Mouse (Mus musculus) E14TG2a.4 (cell line): ENCODE results near the gene Zfyve28.

Experiments used
- H3K27me3 ChIP-seq: 2 replicates; pipeline ENCODE4 v1.6.1; 2014; ENCODE audit warnings: low read length, control low read depth; ENCODE audit not compliant: insufficient read depth
- H3K36me3 ChIP-seq: 2 replicates; pipeline ENCODE4 v1.6.1; 2014; ENCODE audit warnings: low read length, control low read depth; ENCODE audit not compliant: insufficient read depth
- H3K4me1 ChIP-seq: replicated peaks from 2 replicates; pipeline ENCODE4 v1.6.1; 2014; ENCODE audit warnings: low read depth, low read length, control low read depth
- H3K4me3 ChIP-seq: replicated peaks from 2 replicates; pipeline ENCODE4 v1.5.1; 2014; ENCODE audit warnings: mild to moderate bottlenecking, low read length
- H3K9me3 ChIP-seq: 2 replicates; pipeline ENCODE4 v1.6.1; 2014; ENCODE audit warnings: low read length, control low read depth
- CTCF ChIP-seq: conservative IDR thresholded peaks from 2 replicates; pipeline ENCODE4 v1.5.1; 2014; ENCODE audit warnings: low read length
- NANOG ChIP-seq: IDR thresholded peaks from 2 replicates; pipeline ENCODE4 v1.6.1; 2014; ENCODE audit warnings: borderline replicate concordance, low read length, mixed read lengths
- POU5F1 ChIP-seq: IDR thresholded peaks from 2 replicates; pipeline ENCODE4 v1.6.1; 2014; ENCODE audit warnings: low read length, borderline replicate concordance

The Zfyve28 gene

DNA sequence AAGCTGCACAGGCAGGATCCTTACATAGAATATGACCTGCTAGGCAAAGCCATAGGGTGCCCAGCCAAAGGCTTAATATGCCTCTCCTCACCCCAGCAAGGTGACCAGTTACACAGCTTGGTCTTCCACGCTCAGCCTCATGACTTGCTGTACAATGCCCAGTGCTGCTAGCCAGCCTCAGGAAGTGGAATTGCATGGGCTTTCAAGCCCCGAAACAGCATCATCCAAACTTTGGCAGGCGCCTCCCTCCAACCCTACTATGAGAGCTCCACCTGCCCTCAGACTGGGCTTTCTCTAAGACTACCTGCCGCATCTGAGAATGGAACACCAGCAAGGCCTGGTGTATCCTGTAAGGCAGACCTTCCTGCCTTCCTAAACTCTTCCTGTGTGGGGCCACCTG, 110.4 kb downstream of the Zfyve28 start:
- Histone ChIP-seq H3K4me1 (peaks cover 38% of the 10 kb centered on the region), H3K36me3 (no peaks in the 10 kb centered on the region), H3K9me3 (peaks cover 12% of the 10 kb centered on the region), H3K27me3 (no peaks in the 10 kb centered on the region), H3K4me3 (no peak overlapping the region)
- TF ChIP-seq NANOG, result no peak
- no peak for TF ChIP-seq CTCF
- no peak for TF ChIP-seq POU5F1

DNA sequence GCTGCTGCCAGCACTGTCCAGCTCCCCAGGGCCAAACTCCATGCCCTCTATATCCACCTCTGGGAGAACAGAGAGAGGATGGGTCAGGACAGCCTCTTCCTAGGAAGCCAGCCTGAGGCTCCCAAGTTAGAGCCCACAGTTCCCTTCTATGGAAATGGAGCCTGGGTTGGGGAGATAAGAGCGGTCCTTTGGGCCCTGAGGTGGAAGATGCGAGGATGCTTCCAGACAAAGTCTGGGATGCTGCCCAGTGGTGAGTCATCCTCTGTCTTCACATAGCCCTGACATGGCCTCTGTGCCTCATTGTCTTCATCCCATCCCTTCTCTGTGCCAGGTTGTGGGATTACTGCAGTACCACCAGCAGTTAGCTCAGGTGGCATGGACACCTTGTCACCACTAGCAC, 111.2 kb downstream of the Zfyve28 start:
- peaks cover 40% of the 10 kb centered on the region for H3K4me1 ChIP-seq
- no peak for TF ChIP-seq CTCF
- TF ChIP-seq POU5F1, result no peak
- TF ChIP-seq NANOG, result no peak
- no peaks in the 10 kb centered on the region for H3K36me3 ChIP-seq
- H3K9me3 ChIP-seq, result peaks cover 12% of the 10 kb centered on the region
- no peaks in the 10 kb centered on the region for H3K27me3 ChIP-seq
- H3K4me3 ChIP-seq, result no peak overlapping the region

- H3K4me1 ChIP-seq, result peaks cover 40% of the 10 kb centered on the region
- no peaks in the 10 kb centered on the region for H3K36me3 ChIP-seq
- H3K4me3 ChIP-seq, result no peak overlapping the region
- H3K9me3 ChIP-seq, result peaks cover 12% of the 10 kb centered on the region
- TF ChIP-seq CTCF (no peak), POU5F1 (no peak), NANOG (no peak)
- H3K27me3 ChIP-seq, result no peaks in the 10 kb centered on the region
Observed at GRCm38 (mm10) chr5:34176691-34177090, 111.6 kb downstream of the Zfyve28 start.

- TF ChIP-seq CTCF (no peak), NANOG (no peak), POU5F1 (no peak)
- Histone ChIP-seq H3K4me1 (peaks cover 50% of the 10 kb centered on the region), H3K9me3 (peaks cover 12% of the 10 kb centered on the region), H3K36me3 (no peaks in the 10 kb centered on the region), H3K27me3 (no peaks in the 10 kb centered on the region), H3K4me3 (0 out of 2 replicates have a peak overlapping the region, but pooled peaks have one; percentile 7)
Observed at GRCm38 (mm10) chr5:34175403-34175694, 112.9 kb downstream of the Zfyve28 start.

DNA sequence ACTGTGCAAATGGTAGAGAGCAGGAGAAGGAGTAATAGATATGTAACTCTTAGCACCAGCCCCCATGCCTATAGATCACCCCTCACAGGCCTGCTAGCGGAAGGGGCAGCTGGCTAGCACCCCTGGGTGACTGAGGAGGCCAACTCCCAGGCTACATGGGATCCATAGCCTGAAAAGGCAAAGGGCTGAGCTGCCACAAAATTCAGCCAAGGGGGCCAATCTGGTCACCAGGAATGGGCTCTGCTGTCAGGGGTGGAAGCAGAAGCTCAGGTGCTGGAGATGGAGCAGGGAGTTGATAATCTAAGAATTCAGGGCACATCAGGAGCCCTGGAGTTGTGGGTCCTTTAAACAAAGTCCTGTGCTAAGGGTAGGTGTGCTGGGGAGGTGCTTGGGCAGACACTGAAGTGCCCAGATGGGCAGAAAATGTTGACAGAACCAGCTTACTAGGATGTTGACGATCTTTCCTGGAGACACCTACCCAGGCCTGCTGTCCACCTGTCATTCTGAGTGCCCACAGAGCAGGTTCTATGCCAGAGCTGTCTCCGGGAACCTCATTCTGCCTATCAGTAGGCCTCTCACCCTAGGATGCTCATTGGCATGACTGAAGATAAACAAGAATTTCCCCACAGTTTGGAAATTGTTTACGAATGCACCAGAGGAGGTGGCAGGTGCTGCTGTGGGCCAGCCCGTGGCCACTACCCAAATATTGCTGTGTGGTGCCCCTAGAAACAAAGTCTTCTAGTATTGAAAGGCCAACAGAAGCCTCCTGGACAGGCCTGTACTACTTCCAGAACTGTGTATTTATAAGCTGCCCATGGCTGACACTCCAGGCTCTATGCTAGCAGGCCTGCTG, 113.5 kb downstream of the Zfyve28 start:
- H3K27me3 ChIP-seq, result no peaks in the 10 kb centered on the region
- no peak for TF ChIP-seq NANOG
- TF ChIP-seq POU5F1, result no peak
- TF ChIP-seq CTCF, result no peak
- peaks cover 12% of the 10 kb centered on the region for H3K9me3 ChIP-seq
- 0 out of 2 replicates have a peak overlapping the region, but pooled peaks have one; percentile 7 for H3K4me3 ChIP-seq
- peaks cover 56% of the 10 kb centered on the region for H3K4me1 ChIP-seq
- H3K36me3 ChIP-seq, result no peaks in the 10 kb centered on the region

GRCm38 (mm10) chr5:34174021-34174420, 114.2 kb downstream of the Zfyve28 start:
- Histone ChIP-seq H3K36me3 (no peaks in the 10 kb centered on the region), H3K4me3 (no peak overlapping the region), H3K9me3 (peaks cover 7% of the 10 kb centered on the region), H3K4me1 (peaks cover 57% of the 10 kb centered on the region), H3K27me3 (no peaks in the 10 kb centered on the region)
- no peak for TF ChIP-seq CTCF
- no peak for TF ChIP-seq NANOG
- TF ChIP-seq POU5F1, result no peak

- Histone ChIP-seq H3K4me3 (peak overlapping the region; percentile 72; the same call in 1 of the 2 replicates), H3K36me3 (peaks cover 11% of the 10 kb centered on the region), H3K9me3 (no peaks in the 10 kb centered on the region), H3K27me3 (no peaks in the 10 kb centered on the region), H3K4me1 (peaks cover 51% of the 10 kb centered on the region)
- TF ChIP-seq CTCF (no peak), POU5F1 (no peak), NANOG (no peak)
Observed at GRCm38 (mm10) chr5:34170726-34171125, 117.5 kb downstream of the Zfyve28 start.

- H3K27me3 ChIP-seq, result no peaks in the 10 kb centered on the region
- TF ChIP-seq NANOG, result no peak
- TF ChIP-seq POU5F1, result no peak
- TF ChIP-seq CTCF, result no peak
- peaks cover 46% of the 10 kb centered on the region for H3K4me1 ChIP-seq
- peak overlapping the region; percentile 72 for H3K4me3 ChIP-seq
- H3K9me3 ChIP-seq, result no peaks in the 10 kb centered on the region
- H3K36me3 ChIP-seq, result peaks cover 14% of the 10 kb centered on the region
Observed at GRCm38 (mm10) chr5:34169954-34170353, 118.3 kb downstream of the Zfyve28 start.
